Mouse (Mus musculus): ENCODE results near the gene Oxct2b.
A peak's percentile ranks its signal among the peaks of the same experiment; 100 is the strongest.
"Not testable (repeated sequence)": the region's sequence is repeated elsewhere in the genome, so short reads cannot be mapped to it uniquely, and the experiment has no call there.

Gene Oxct2b

DNA sequence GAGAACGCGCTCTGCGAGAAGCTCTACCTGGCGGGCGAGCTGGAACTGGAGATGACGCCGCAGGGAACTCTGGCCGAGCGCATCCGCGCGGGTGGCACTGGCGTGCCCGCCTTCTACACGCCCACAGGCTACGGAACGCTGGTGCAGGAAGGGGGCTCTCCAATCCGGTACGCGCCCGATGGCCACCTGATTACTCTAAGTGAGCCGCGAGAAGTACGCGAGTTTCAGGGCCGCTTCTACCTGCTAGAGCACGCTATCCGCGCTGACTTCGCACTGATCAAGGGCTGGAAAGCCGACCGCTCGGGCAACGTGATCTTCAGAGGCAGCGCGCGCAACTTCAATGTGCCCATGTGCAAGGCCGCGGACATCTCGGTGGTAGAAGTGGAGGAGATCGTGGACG lies 574 bp downstream of the Oxct2b start:
- DNase-seq, result not testable (repeated sequence)

DNA sequence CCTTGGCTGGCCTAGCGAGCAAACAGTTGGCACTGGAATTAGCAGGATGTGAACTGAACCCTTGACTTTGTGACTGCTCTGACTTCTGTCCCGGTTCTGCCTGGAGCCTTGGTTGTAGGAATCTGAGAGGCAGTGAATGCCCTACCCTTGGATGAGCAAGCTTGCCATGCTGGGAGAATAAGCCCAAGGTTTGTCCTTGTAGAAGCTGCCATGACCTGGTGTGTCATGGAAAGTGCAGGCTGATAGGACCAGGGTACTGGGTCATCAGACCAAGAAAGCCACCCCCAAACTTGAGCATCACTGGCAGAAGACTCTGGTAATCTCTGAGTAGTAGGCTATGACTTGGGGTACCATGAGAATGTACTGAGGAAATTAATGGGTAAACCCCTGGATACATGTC lies 5.2 kb downstream of the Oxct2b start:
- DNase-seq, result no peak

DNA sequence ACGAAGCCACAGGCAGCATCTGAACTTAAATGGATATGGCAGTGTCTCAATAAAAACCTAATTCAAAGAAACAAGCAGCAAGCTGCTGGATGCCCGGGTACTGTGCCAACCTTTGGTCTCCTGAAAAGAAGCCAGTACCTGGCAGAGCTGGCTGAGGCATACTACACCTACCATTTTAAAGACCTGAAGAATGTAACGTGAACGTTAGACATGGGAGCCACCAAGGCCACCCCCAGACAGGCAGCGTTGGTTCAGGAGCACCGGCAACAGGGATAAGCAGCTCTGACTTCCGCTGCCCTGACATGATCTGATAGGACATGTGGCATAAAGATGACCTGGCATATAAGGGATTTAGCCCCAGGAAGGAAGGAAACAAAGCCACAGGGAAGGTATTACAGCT lies 10.6 kb downstream of the Oxct2b start:
- DNase-seq, result peak; percentile 63

GRCm38 (mm10) chr4:123127051-123127450 lies 11.0 kb downstream of the Oxct2b start:
- peak; percentile 49 for DNase-seq

DNA sequence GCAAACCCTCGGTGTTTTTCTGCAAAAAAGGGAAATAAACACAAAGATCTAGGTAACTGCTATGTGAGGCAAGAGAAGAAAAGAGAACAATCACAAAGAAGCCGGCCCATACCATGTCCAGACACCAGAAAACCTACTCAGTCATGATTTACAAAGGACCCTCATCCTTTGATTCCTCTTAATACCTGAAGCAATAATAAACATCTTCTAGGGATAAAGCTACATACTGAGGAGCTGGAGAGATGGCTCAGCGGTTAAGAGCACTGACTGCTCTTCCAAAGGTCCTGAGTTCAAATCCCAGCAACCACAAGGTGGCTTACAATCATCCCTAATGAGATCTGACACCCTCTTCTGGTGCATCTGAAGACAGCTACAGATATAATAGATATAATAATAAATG lies 21.5 kb downstream of the Oxct2b start:
- no peak for DNase-seq

DNA sequence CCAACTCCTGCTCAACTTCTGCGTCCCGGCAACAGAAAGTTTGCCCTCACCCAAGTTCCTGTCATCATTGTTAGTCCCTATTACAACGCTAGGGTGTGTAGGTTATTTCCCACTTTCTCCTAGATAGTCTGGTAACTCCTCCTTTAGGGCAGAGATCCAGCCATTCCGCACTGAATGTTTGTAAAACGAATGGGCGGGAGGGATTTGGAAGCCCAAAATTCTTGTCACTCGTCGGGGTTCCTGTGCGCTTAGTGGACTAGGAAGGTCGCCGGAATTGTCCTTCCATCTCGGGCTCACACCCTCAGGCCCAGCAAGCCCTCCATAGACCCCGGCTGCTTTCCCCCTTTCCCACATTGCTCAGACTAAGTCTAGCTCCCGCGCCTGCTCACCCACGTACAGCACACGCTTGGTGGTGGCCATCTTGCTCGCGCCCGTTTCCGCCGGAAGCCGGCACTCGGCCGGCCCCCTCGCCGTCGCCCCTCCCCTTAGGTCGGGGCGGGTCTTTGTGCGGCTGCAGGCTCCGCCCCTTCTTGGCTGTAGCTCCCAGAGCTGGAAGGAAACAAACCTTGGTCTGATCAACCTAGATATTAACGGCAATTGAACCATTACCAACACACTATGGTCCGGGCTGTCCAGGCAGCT lies 23.6 kb downstream of the Oxct2b start, which contains the start of gene Ppie:
Ppie (minus strand) TSS at position 439 of the 642 bp plus-strand sequence.
- DNase-seq, result peak; percentile 73

- DNase-seq, result no peak
Measured at GRCm38 (mm10) chr4:123147446-123148150, 31.5 kb downstream of the Oxct2b start.

- no peak for DNase-seq
Measured at GRCm38 (mm10) chr4:123152003-123152402, 35.9 kb downstream of the Oxct2b start.

DNA sequence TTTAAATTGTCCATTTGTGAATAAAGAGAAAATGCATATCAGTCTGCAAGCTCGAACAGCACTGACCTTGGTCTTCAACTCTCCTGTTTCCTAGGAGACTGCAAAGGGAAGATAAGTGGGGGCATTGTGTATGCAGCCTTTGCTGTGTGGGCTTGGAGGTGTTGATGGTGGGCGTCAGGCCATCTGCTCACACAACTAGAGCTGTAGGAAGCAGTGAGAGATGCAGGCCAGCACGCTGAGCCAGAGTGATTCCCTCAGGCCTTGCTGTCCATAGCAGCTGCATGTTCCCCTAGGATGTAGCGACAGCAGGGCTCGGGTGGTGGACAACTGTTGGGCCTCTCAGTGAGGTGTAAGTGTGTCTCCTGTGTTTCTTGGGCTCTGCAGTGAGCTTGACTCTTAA lies 36.9 kb downstream of the Oxct2b start:
- DNase-seq, result no peak

DNA sequence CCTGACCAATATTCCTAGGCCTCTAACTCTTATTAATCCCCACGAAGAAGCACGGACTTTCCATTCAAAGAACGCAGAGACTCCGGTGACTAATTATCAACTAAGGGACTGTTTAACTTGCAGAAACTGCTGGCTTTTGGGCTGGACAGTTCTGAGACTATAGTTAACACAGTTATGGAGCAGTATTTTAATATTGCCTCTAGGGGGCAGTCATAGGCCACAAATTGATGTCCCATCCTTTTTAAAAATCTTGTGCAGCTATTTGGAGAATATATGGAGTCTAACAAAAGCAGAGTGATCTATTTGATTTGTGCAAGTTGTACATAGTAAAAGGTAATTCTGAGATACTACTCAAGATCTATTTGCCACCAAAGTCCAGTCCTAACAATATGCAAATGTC lies 38.9 kb downstream of the Oxct2b start:
- DNase-seq, result no peak

DNA sequence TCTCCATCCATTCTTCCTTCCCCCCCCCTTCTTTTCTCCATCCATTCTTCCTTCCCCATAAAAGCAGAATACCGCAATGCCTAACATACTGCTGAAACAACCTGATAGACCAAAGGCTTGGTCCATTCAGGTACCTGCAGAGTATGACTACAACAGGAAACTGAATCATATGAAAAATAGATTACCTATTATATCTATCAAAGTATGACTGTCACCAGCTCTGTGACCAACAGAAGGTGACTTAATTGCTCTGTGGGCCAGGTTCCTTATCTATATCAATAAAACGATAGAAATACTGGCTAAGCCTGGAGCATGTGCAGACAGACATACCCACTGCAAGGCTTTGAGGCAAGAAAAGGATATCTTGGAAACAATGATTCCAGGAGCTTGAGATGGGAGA lies 39.4 kb downstream of the Oxct2b start:
- no peak for DNase-seq

- no peak for DNase-seq
Measured at GRCm38 (mm10) chr4:123155840-123156239, 39.8 kb downstream of the Oxct2b start.

GRCm38 (mm10) chr4:123160571-123160970 lies 44.5 kb downstream of the Oxct2b start:
- DNase-seq, result no peak

DNA sequence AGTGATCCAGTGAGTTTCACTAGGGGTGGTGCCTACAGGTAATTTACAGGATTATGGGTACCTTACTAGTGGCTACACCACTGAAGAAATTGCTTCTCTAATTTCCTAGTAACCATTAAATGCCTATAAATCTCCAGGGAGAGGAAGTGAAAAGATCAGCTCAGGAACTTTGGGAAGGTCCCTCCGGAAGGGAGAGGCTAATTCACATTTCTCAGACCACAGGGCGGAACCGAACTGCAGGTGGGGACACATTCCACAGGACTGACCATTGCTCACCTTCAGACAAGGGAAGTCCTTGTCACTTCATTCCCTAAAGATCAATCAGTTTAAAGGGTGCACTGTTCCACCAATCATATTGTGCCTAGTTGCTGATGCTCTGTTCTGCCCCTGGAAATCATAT lies 45.2 kb downstream of the Oxct2b start:
- not testable (repeated sequence) for DNase-seq

DNA sequence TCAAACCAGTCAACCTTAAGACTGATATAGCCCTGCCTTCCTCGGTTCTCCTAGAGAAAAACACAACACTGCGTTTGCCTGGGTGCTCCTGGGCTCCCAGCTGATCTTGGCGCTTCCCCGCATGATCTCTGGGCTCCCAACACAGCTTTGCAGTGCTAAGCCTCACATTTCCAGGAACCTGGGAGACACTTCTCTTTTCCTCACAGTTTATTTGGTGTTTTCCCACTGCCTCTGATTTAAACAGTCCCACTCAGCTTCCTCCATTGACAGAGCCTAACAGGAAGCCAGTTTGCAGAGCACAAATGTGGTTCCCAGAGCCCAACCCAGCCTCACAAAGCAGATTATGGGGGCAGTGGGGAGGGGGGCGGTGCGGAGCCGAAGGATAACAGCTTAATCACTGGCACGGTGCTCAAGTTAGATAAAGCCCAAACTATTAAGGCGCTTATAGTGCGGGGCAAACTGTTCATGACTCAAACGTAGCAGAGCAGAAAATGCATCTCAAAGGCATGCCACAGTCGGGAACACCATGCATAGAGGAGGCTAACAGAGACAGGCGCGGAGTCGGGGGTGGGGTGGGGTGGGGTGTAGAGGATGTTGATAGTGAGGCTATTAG lies 46.3 kb downstream of the Oxct2b start:
- no peak for DNase-seq

DNA sequence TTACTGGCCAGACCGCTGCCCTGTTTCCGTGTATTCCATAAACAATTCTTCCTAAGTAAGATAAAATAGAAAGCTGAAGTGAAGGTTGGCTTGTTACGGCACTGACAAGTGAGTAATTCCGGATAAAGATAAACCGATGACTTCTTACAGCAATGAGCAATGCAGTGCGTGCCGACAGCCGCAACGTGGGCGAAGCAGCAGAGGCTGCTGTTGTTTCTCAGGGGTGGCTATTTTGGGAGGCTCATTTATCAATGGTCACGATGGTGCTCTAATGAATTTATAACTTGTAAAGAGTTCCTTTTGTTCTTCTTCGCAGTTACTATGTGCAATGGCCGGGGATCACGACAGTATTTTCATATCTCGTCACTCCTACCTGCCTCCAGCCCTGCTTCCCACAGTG lies 48.1 kb downstream of the Oxct2b start:
- no peak for DNase-seq
